Mouse (Mus musculus): Measurements from ENCODE around the gene Sfta2. TPM values are rescaled to one million over a fixed set of nuclear protein-coding genes. Genes with fewer than 3 reads are reported as not detected.
A peak's percentile ranks its signal among the peaks of the same experiment; 100 is the strongest.

The Sfta2 gene
- total and polyA plus RNA-seq, 2 experiments = not detected

GRCm38 (mm10) chr17:35556812-35557211 lies 44.5 kb upstream of the Sfta2 start:
- peak; percentile 54 for DNase-seq (ENCODE audit: extremely low read depth, low read depth, low spot score)
- TF ChIP-seq POLR2A (IDR thresholded peaks at IDR 0.05; ENCODE audit: extremely low read depth, insufficient read depth, low read length) (no peak), CTCF (IDR thresholded peaks at IDR 0.05; ENCODE audit: low read depth, low read length) (peak; percentile 91)
- no peaks in the 10 kb centered on the region for H3K27me3 ChIP-seq (ENCODE audit: control insufficient read depth, insufficient read depth, low read length)
- H3K9ac ChIP-seq (ENCODE audit: low read depth, low read length) = no peak overlapping the region
- no peak overlapping the region for H3K4me3 ChIP-seq (ENCODE audit: insufficient read depth, low read depth, low read length)
- H3K79me2 ChIP-seq (ENCODE audit: control insufficient read depth, insufficient read depth, low read length) = no peaks in the 10 kb centered on the region
- no peaks in the 10 kb centered on the region for H3K36me3 ChIP-seq (ENCODE audit: control insufficient read depth, insufficient read depth, low read length)
- H3K4me1 ChIP-seq (ENCODE audit: control insufficient read depth, insufficient read depth, low read length) = peaks cover 5% of the 10 kb centered on the region; the same call in 1 of the 2 replicates
- WGBS = 11% methylated on average over 5 of the region's 5 CpGs
- no peak overlapping the region for H3K27ac ChIP-seq (replicated peaks; ENCODE audit: insufficient read depth, low read depth, low read length)

GRCm38 (mm10) chr17:35557351-35557750 lies 44.0 kb upstream of the Sfta2 start:
- Histone ChIP-seq H3K27me3 (ENCODE audit: control insufficient read depth, insufficient read depth, low read length) (no peaks in the 10 kb centered on the region), H3K9ac (ENCODE audit: low read depth, low read length) (no peak overlapping the region), H3K27ac (replicated peaks; ENCODE audit: insufficient read depth, low read depth, low read length) (no peak overlapping the region), H3K4me3 (ENCODE audit: insufficient read depth, low read depth, low read length) (no peak overlapping the region), H3K36me3 (ENCODE audit: control insufficient read depth, insufficient read depth, low read length) (no peaks in the 10 kb centered on the region), H3K79me2 (ENCODE audit: control insufficient read depth, insufficient read depth, low read length) (no peaks in the 10 kb centered on the region), H3K4me1 (ENCODE audit: control insufficient read depth, insufficient read depth, low read length) (peaks cover 5% of the 10 kb centered on the region; the same call in 1 of the 2 replicates)
- DNase-seq (ENCODE audit: extremely low read depth, low read depth, low spot score) = no peak
- 81% methylated on average over 9 of the region's 9 CpGs for WGBS
- TF ChIP-seq POLR2A (IDR thresholded peaks at IDR 0.05; ENCODE audit: extremely low read depth, insufficient read depth, low read length) = no peak
- no peak; the same call in 1 of the 2 replicates for TF ChIP-seq CTCF (IDR thresholded peaks at IDR 0.05; ENCODE audit: low read depth, low read length)

GRCm38 (mm10) chr17:35558216-35558615 lies 43.1 kb upstream of the Sfta2 start:
- WGBS = 55% methylated on average over 8 of the region's 8 CpGs
- Histone ChIP-seq H3K27ac (replicated peaks; ENCODE audit: insufficient read depth, low read depth, low read length) (no peak overlapping the region), H3K4me3 (ENCODE audit: insufficient read depth, low read depth, low read length) (no peak overlapping the region), H3K4me1 (ENCODE audit: control insufficient read depth, insufficient read depth, low read length) (peaks cover 5% of the 10 kb centered on the region; the same call in 1 of the 2 replicates), H3K27me3 (ENCODE audit: control insufficient read depth, insufficient read depth, low read length) (no peaks in the 10 kb centered on the region), H3K9ac (ENCODE audit: low read depth, low read length) (no peak overlapping the region), H3K36me3 (ENCODE audit: control insufficient read depth, insufficient read depth, low read length) (no peaks in the 10 kb centered on the region), H3K79me2 (ENCODE audit: control insufficient read depth, insufficient read depth, low read length) (no peaks in the 10 kb centered on the region)
- no peak for DNase-seq (ENCODE audit: extremely low read depth, low read depth, low spot score)
- TF ChIP-seq POLR2A (IDR thresholded peaks at IDR 0.05; ENCODE audit: extremely low read depth, insufficient read depth, low read length) = no peak
- TF ChIP-seq CTCF (IDR thresholded peaks at IDR 0.05; ENCODE audit: low read depth, low read length) = no peak

GRCm38 (mm10) chr17:35567150-35567549 lies 34.2 kb upstream of the Sfta2 start, which contains the start of gene 2300002M23Rik:
Gene 2300002M23Rik (plus strand): TSS chr17:35567450.
- Histone ChIP-seq H3K4me1 (ENCODE audit: control insufficient read depth, insufficient read depth, low read length) (no peaks in the 10 kb centered on the region), H3K27ac (replicated peaks; ENCODE audit: insufficient read depth, low read depth, low read length) (no peak within 1 kb of the TSS), H3K79me2 (ENCODE audit: control insufficient read depth, insufficient read depth, low read length) (no peaks in the 10 kb centered on the region), H3K4me3 (ENCODE audit: insufficient read depth, low read depth, low read length) (no peak within 1 kb of the TSS), H3K9ac (ENCODE audit: low read depth, low read length) (no peak within 1 kb of the TSS), H3K36me3 (ENCODE audit: control insufficient read depth, insufficient read depth, low read length) (no peaks in the 10 kb centered on the region), H3K27me3 (ENCODE audit: control insufficient read depth, insufficient read depth, low read length) (peaks cover 12% of the 10 kb centered on the region)
- WGBS = 55% methylated on average over 3 of the region's 3 CpGs
- no peak for TF ChIP-seq CTCF (IDR thresholded peaks at IDR 0.05; ENCODE audit: low read depth, low read length)
- TF ChIP-seq POLR2A (IDR thresholded peaks at IDR 0.05; ENCODE audit: extremely low read depth, insufficient read depth, low read length) = no peak
- DNase-seq (ENCODE audit: extremely low read depth, low read depth, low spot score) = no peak

GRCm38 (mm10) chr17:35567767-35568166 lies 33.6 kb upstream of the Sfta2 start:
- H3K4me1 ChIP-seq (ENCODE audit: control insufficient read depth, insufficient read depth, low read length) = no peaks in the 10 kb centered on the region
- 34% methylated on average over 9 of the region's 9 CpGs for WGBS
- no peak overlapping the region for H3K9ac ChIP-seq (ENCODE audit: low read depth, low read length)
- no peak for DNase-seq (ENCODE audit: extremely low read depth, low read depth, low spot score)
- H3K27me3 ChIP-seq (ENCODE audit: control insufficient read depth, insufficient read depth, low read length) = peaks cover 12% of the 10 kb centered on the region
- no peak overlapping the region for H3K27ac ChIP-seq (replicated peaks; ENCODE audit: insufficient read depth, low read depth, low read length)
- H3K36me3 ChIP-seq (ENCODE audit: control insufficient read depth, insufficient read depth, low read length) = no peaks in the 10 kb centered on the region
- no peak for TF ChIP-seq POLR2A (IDR thresholded peaks at IDR 0.05; ENCODE audit: extremely low read depth, insufficient read depth, low read length)
- TF ChIP-seq CTCF (IDR thresholded peaks at IDR 0.05; ENCODE audit: low read depth, low read length) = no peak
- H3K79me2 ChIP-seq (ENCODE audit: control insufficient read depth, insufficient read depth, low read length) = no peaks in the 10 kb centered on the region
- H3K4me3 ChIP-seq (ENCODE audit: insufficient read depth, low read depth, low read length) = no peak overlapping the region

GRCm38 (mm10) chr17:35569091-35569944 lies 32.0 kb upstream of the Sfta2 start:
- no peaks in the 10 kb centered on the region for H3K4me1 ChIP-seq (ENCODE audit: control insufficient read depth, insufficient read depth, low read length)
- peaks cover 12% of the 10 kb centered on the region for H3K27me3 ChIP-seq (ENCODE audit: control insufficient read depth, insufficient read depth, low read length)
- H3K27ac ChIP-seq (replicated peaks; ENCODE audit: insufficient read depth, low read depth, low read length) = no peak overlapping the region
- no peak overlapping the region for H3K4me3 ChIP-seq (ENCODE audit: insufficient read depth, low read depth, low read length)
- no peaks in the 10 kb centered on the region for H3K36me3 ChIP-seq (ENCODE audit: control insufficient read depth, insufficient read depth, low read length)
- H3K9ac ChIP-seq (ENCODE audit: low read depth, low read length) = no peak overlapping the region
- no peak for DNase-seq (ENCODE audit: extremely low read depth, low read depth, low spot score)
- TF ChIP-seq CTCF (IDR thresholded peaks at IDR 0.05; ENCODE audit: low read depth, low read length) (no peak), POLR2A (IDR thresholded peaks at IDR 0.05; ENCODE audit: extremely low read depth, insufficient read depth, low read length) (no peak)
- no peaks in the 10 kb centered on the region for H3K79me2 ChIP-seq (ENCODE audit: control insufficient read depth, insufficient read depth, low read length)
- WGBS = 10% methylated on average over 28 of the region's 28 CpGs

Data from liver, adult 2 months (tissue).